Comparison of ENCODE assay signal across 21 mouse cellular contexts in the genomic region with DNA sequence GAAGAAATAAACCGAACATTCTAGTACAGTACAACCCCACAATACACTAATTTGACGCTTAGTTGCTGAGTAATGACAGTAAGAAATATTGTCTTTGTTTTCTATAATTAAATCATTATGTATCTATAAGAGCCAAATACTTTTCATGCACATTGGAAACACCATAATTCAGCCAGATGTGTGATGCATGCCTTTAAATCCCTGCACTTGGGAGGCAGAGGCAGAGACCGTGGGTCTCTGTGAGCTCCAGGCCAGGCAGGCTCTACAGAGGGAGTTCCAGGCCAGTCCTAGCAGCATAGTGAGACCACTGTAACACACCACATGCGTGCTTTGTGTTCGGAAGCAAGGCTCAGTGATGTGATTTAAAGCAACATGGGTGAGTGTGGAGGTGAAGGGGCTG.
DNase-seq lines count a peak whose midpoint lies in the region; ATAC-seq lines count a peak whose summit lies in the region.
"Had no signal": no experiment of that assay in that cellular context is flagged by ENCODE, and none has a peak within 500 bp of the region (broad histone marks: within the 10 kb centered on the region; RNA-seq: fewer than 3 reads in every experiment).

No protein-coding gene starts in this region.

- H3K9me3 ChIP-seq in embryonic facial prominence, embryonic 14.5 days (ENCODE audit: control insufficient read depth, low read length), result no peaks in the 10 kb centered on the region
- H3K9me3 ChIP-seq in embryonic facial prominence, embryonic 10.5 days, result no peaks in the 10 kb centered on the region
- H3K9me3 ChIP-seq in embryonic facial prominence, embryonic 15.5 days (replicated peaks), result no peaks in the 10 kb centered on the region
- no peaks in the 10 kb centered on the region for H3K9me3 ChIP-seq in forebrain, embryonic 11.5 days (ENCODE audit: control insufficient read depth, low read length)
- H3K9me3 ChIP-seq: G1E had no signal

- peaks cover 8% of the 10 kb centered on the region; the same call in 1 of the 2 replicates for H3K4me1 ChIP-seq in embryonic facial prominence, embryonic 14.5 days (ENCODE audit: control insufficient read depth, insufficient read depth, low read length)
- peaks cover 23% of the 10 kb centered on the region for H3K4me1 ChIP-seq in embryonic facial prominence, embryonic 10.5 days
- peaks cover 27% of the 10 kb centered on the region for H3K4me1 ChIP-seq in embryonic facial prominence, embryonic 15.5 days
- no peaks in the 10 kb centered on the region for H3K4me1 ChIP-seq in forebrain, embryonic 11.5 days (replicated peaks; ENCODE audit: control insufficient read depth, insufficient read depth, low read length)

- peak; percentile 62 for DNase-seq in embryonic facial prominence, embryonic 14.5 days (ENCODE audit: low spot score)
- DNase-seq in embryonic facial prominence, embryonic 10.5 days (ENCODE audit: low spot score), result no peak
- DNase-seq in NIH3T3 (ENCODE audit: low read depth), result peak; percentile 28
- DNase-seq in forebrain, embryonic 11.5 days (ENCODE audit: low spot score), result no peak
- no peak for DNase-seq in thymus, postnatal 10 days (ENCODE audit: low spot score in 2 of 2)
- DNase-seq: adrenal gland, adult 2 months; adrenal gland, adult 8-10 months; adrenal gland, postnatal 10 days; adrenal gland, postnatal 14 days; adrenal gland, postnatal 25 days; adrenal gland, postnatal 36 days; B cell, adult 2 months; cerebellum, adult 11 months; cerebellum, adult 11-12 months; cerebellum, adult 18-20 months; cerebellum, adult 2 months had no signal

- no peaks in the 10 kb centered on the region for H3K27me3 ChIP-seq in embryonic facial prominence, embryonic 14.5 days (replicated peaks; ENCODE audit: control insufficient read depth, insufficient read depth, low read length)
- H3K27me3 ChIP-seq in embryonic facial prominence, embryonic 10.5 days (replicated peaks; ENCODE audit: low read depth, poor library complexity, severe bottlenecking), result peaks cover 24% of the 10 kb centered on the region
- peaks cover 15% of the 10 kb centered on the region for H3K27me3 ChIP-seq in embryonic facial prominence, embryonic 15.5 days
- H3K27me3 ChIP-seq in forebrain, embryonic 11.5 days (ENCODE audit: control insufficient read depth, insufficient read depth, low read length), result no peaks in the 10 kb centered on the region

- H3K4me2 ChIP-seq in embryonic facial prominence, embryonic 14.5 days (ENCODE audit: low read depth, low read length), result no peak overlapping the region
- no peak overlapping the region for H3K4me2 ChIP-seq in embryonic facial prominence, embryonic 15.5 days (replicated peaks)
- no peak overlapping the region for H3K4me2 ChIP-seq in forebrain, embryonic 11.5 days (ENCODE audit: low read depth, low read length, severe bottlenecking)

- WGBS in embryonic facial prominence, embryonic 14.5 days, result 68% methylated on average over 5 of the region's 5 CpGs
- WGBS in embryonic facial prominence, embryonic 10.5 days, result 88% methylated on average over 5 of the region's 5 CpGs
- 45% methylated on average over 5 of the region's 5 CpGs for WGBS in embryonic facial prominence, embryonic 15.5 days
- WGBS in forebrain, embryonic 11.5 days, result 87% methylated on average over 5 of the region's 5 CpGs

- no peaks in the 10 kb centered on the region for H3K36me3 ChIP-seq in embryonic facial prominence, embryonic 14.5 days (ENCODE audit: control insufficient read depth, insufficient read depth, low read length)
- H3K36me3 ChIP-seq in embryonic facial prominence, embryonic 10.5 days (replicated peaks), result no peaks in the 10 kb centered on the region
- no peaks in the 10 kb centered on the region for H3K36me3 ChIP-seq in embryonic facial prominence, embryonic 15.5 days
- H3K36me3 ChIP-seq in forebrain, embryonic 11.5 days (ENCODE audit: control insufficient read depth, insufficient read depth, low read length), result no peaks in the 10 kb centered on the region
- H3K36me3 ChIP-seq: G1E had no signal

- H3K9ac ChIP-seq in embryonic facial prominence, embryonic 14.5 days (ENCODE audit: low read depth, low read length), result no peak overlapping the region
- H3K9ac ChIP-seq in embryonic facial prominence, embryonic 15.5 days, result no peak overlapping the region
- H3K9ac ChIP-seq in forebrain, embryonic 11.5 days (ENCODE audit: low read length), result no peak overlapping the region

- ATAC-seq in embryonic facial prominence, embryonic 14.5 days (ENCODE audit: low read depth), result no peak
- peak; percentile 54 for ATAC-seq in embryonic facial prominence, embryonic 15.5 days (ENCODE audit: insufficient number of reproducible peaks, low FRiP score, low TSS enrichment, low read depth)
- ATAC-seq in forebrain, embryonic 11.5 days (replicated peaks; ENCODE audit: low FRiP score), result no peak
- ATAC-seq: activated CD4-positive, CD25-positive, alpha-beta regulatory T cell, adult 4 months; CD4-positive, CD25-positive, alpha-beta regulatory T cell, adult 4 months; Patski had no signal

- no peak overlapping the region for H3K27ac ChIP-seq in embryonic facial prominence, embryonic 14.5 days (replicated peaks; ENCODE audit: low read depth, low read length)
- no peak overlapping the region for H3K27ac ChIP-seq in embryonic facial prominence, embryonic 10.5 days (replicated peaks)
- no peak overlapping the region for H3K27ac ChIP-seq in embryonic facial prominence, embryonic 15.5 days (replicated peaks)
- H3K27ac ChIP-seq in forebrain, embryonic 11.5 days (ENCODE audit: low read depth, low read length), result no peak overlapping the region

- no peak overlapping the region for H3K4me3 ChIP-seq in embryonic facial prominence, embryonic 14.5 days (ENCODE audit: low read depth, low read length)
- H3K4me3 ChIP-seq in embryonic facial prominence, embryonic 10.5 days, result no peak overlapping the region
- no peak overlapping the region for H3K4me3 ChIP-seq in embryonic facial prominence, embryonic 15.5 days (replicated peaks)
- no peak overlapping the region for H3K4me3 ChIP-seq in forebrain, embryonic 11.5 days (ENCODE audit: low read depth, low read length)

Comparison
In these comparisons a context has a peak if more than half of its experiments do, and no peak if none do; other contexts are left out.
1. DNase-seq: peak in embryonic facial prominence, embryonic 14.5 days (single experiment) and NIH3T3 (single experiment); none in embryonic facial prominence, embryonic 10.5 days (single experiment), forebrain, embryonic 11.5 days (single experiment) and thymus, postnatal 10 days (0 of 2).